Mouse (Mus musculus): Measurements from ENCODE around the gene Pacrg.

The Pacrg gene

DNA sequence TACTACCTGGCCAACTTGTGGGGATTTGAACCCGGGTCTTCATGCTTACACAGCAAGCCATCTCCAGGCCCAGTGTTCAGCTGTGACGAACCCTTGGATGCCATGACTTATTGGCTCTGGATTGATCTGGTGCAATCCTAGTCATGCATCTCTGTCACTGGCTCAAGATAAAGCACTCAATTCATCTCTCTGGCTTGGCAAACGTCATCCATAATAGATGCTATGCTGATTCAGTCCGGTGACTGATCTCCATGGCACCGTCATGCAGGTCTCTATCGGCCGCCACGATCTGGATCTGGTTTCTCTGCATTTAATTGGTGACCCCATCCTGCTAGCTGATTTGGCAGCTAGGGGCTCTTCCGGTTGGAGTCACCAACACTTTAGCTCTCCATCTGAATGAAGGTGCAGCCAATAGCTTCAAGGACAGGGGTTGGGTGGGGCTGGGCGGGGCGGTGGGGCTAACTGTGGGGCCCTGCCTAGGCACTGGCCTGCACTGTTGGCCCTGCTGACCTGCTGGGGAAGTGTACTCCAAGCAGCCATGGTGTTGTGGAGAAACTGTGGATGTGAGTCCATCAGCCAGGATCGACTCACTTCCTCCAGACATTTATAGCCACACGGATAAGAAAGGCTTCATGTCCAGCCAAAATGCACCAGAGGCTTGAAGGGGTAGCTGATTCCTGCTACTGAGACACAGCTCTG, 470.0 kb downstream of the Pacrg start:
- DNase-seq = no peak

DNA sequence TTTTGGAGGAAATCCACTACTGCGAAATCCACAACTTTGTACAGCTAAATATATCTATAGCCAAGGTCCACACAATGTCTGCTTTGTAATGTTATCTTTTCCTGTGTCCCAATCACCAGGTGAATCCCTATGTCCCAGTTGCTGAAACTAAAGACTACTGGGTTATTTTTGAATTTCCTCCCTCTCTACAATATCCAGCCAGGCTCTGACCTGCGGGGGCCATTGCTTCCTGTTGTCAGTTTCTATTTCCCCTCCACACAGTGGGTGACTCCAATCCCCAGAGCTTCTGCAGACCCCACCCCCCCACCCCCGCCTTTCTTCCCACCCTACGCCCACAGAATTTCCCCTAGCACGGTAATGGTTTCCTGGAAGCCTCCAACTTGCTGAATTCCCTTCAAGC, 473.1 kb downstream of the Pacrg start:
- DNase-seq = no peak

DNA sequence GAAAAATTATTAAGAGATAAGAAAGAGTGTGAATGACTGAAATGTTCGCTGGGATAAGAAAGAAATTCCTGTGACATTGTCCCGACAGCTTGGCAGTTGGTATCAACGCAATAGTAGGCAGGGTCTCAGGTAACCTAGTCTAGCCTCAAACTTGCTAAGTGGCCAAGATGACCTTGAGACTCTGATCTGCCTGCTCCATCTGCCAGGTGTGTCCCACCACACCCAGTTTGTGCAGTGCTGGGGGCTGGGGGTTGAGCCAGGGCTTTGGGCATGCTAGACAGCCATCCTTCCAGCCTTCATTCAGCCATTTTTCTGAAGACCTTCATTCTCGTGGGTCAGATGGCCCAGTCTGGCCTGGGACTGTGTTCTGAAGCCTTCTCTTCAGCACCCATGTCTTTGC, 473.5 kb downstream of the Pacrg start:
- no peak for DNase-seq

GRCm38 (mm10) chr17:10365501-10366482, 474.3 kb downstream of the Pacrg start:
- DNase-seq = no peak

DNA sequence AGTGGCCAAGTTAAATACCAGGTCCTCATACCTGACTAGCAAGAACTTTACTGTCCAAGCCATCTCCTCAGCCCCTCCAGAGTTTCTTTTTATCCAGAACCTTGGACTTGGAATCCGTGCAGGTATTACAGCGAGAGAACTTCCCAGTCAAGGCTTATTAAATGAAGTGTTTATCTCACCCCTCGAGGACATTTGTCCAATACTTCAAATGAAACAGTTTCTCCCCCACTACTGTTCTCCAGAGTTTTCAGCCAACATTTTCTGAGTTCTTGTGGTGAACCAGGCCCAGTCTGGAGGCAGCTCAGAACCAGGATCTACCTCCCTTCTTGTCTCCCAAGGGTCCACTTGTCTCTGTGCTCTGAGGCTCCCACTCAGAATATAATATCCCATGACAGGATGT, 477.0 kb downstream of the Pacrg start:
- DNase-seq = peak in 1 of 2 experiments; percentile 42

DNA sequence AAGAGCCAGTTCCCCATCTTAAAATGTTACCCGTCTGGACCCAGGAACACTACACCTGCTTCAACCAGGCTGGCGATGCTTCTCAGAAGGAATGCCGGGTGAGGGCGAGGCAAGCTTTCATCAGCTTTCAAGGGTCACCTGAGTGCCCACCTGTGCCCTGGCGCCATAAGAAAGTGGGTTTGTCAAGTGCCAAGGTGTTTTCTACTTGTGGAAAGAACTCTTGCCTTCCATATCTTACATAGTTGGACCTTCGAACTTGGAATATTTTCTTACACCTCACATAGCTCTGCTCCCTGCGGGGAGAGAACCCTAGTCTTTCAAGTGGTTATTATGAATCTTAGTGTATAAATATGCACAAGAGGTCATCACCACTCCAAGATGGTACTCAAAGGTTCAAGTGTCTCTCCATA, 478.2 kb downstream of the Pacrg start:
- peak; percentile 91 to 92 for DNase-seq

- peak in 1 of 2 experiments; percentile 26 for DNase-seq
These were observed 479.4 kb downstream of the Pacrg start for GRCm38 (mm10) chr17:10360738-10361137.

DNA sequence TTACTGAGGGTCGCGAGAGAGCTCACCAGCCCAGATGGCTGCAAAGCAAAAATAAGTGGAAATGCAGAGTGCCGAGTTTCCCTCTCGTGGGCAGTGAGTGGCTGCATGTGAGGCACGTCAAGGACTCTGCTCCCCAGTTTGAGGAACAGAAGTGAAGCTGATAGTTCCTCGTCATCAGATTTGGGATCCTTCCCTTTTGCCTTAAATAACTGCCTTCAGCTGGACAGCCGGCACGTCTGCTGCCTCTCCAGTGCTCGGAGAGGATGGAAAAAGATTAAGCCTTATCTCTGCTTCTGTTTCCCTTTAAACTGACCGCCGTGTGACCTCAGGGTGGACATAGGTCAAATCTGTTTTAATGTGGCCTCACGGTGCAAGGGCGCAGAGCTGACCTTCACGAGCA, 480.6 kb downstream of the Pacrg start:
- DNase-seq = no peak

DNA sequence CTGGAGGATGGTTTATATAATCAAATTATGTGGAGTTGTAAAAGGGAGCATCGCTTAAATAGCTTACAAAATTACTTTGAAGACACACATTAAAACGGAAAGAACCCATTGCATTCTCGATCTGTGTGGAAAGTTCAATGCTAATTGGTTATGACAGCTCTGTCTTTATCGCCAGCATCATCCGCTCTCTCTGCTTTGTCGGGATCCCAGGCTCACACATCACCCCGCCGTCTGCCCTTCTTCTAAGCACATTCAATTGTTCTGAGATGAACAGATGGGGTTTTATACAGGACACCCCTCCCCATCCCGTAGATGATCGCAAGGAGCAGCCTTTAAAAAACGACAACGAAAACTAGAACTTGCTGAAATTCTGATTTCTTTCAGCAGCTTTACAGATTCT, 482.8 kb downstream of the Pacrg start:
- no peak for DNase-seq

DNA sequence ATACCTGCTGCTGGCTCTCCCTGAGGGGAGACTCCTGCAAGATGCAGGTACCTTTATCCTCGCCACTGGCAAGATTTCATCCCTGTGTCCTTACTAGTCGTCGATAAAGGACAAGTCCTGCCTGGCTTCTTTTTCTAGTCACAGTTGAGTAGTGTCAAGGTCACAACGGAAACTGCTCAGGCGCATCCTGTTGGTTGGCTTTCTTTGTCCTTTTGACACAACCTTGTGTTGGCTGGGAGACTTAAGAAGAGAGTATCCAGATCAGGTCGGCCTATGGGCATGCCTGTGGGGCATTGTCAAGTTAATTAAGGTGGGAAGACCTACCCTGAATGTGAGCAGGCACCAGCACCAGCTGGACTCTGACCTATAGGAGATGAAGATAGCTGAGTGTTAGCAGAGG, 483.8 kb downstream of the Pacrg start:
- no peak for DNase-seq

DNA sequence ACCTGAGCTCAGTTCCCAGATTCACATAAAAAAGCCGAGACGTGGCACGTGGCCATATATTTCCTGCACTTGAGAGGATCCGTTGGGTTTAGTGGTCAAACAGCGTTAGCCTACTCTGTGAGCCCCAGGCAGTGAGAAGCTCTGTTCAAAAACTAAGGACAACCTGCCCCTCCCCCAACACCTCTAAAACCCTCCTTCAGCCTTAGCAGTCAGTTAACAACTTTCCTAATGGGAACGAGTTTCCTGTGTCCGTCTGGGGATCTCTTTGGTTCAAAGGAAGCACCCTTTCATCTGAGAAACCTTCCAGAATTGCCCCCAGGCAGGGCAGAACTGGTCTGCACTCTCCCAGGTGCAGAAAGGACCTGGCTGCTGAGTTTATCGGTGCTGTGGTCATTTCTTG, 484.4 kb downstream of the Pacrg start:
- DNase-seq = no peak

All from lung, adult 18-20 months (tissue).